Mouse (Mus musculus) limb, embryonic 15.5 days (tissue): ENCODE results near the gene Fam193b. TPM values are rescaled to one million over a fixed set of nuclear protein-coding genes. Genes with fewer than 3 reads are reported as not detected.

ENCODE experiments used
- microRNA-seq: library from miRNA; unstranded; fragments of <30 nt; microRNA quantifications from one replicate; pipeline ENCODE4, GENCODE M21; 2016
- polyA plus RNA-seq: library from polyadenylated mRNA; unstranded; fragments of >200 nt; fragmentation: Nextera tagmentation; extraction: Ambion mirVana; gene quantifications from 2 replicates; pipeline ENCODE4 v1.2.1, GENCODE M21; 2015

The Fam193b gene
- polyA plus RNA-seq, 1 experiment from 2014 or later = 35.4 TPM

Small RNA genes within 50 kb of the gene (microRNA-seq; reads per million reads assigned to microRNA genes)
- 0.82 reads per million for gene Mir6945

Other genes with a start within 250 kb of the Fam193b start
- gene Rab24, start 249.2 kb downstream of the Fam193b start, polyA plus RNA-seq = 110 and 119 TPM in 2 replicates
- gene Mxd3, start 241.3 kb downstream of the Fam193b start, polyA plus RNA-seq = 43.8 and 46.2 TPM in 2 replicates
- gene Lman2, start 208.3 kb downstream of the Fam193b start, polyA plus RNA-seq = 104 and 109 TPM in 2 replicates
- gene Rgs14, start 201.4 kb downstream of the Fam193b start, polyA plus RNA-seq = 1.4 and 2.4 TPM in 2 replicates
- 0.20 TPM in 1 of 2 replicates, not detected in the other for gene Slc34a1, start 172.9 kb downstream of the Fam193b start, polyA plus RNA-seq
- not detected in 2 replicates for gene Pfn3, start 155.9 kb downstream of the Fam193b start, polyA plus RNA-seq
- gene F12, start 144.3 kb downstream of the Fam193b start, polyA plus RNA-seq = 0.17 TPM in 1 of 2 replicates, not detected in the other
- 34.3 and 39.0 TPM in 2 replicates for gene Grk6, start 126.0 kb downstream of the Fam193b start, polyA plus RNA-seq
- 0.38 and 1.2 TPM in 2 replicates for gene Prr7, start 106.9 kb downstream of the Fam193b start, polyA plus RNA-seq
- gene Dbn1, start 83.0 kb downstream of the Fam193b start, polyA plus RNA-seq = 162 and 172 TPM in 2 replicates
- gene Pdlim7, start 57.4 kb downstream of the Fam193b start, polyA plus RNA-seq = 147 and 213 TPM in 2 replicates
- gene Dok3, start 41.8 kb downstream of the Fam193b start, polyA plus RNA-seq = 4.7 and 5.7 TPM in 2 replicates
- 56.1 and 56.7 TPM in 2 replicates for gene Ddx41, start 34.5 kb downstream of the Fam193b start, polyA plus RNA-seq
- gene Tmed9, start 2.6 kb upstream of the Fam193b start, polyA plus RNA-seq = 214 and 263 TPM in 2 replicates
- 34.0 TPM in 2 replicates for gene B4galt7, start 28.8 kb upstream of the Fam193b start, polyA plus RNA-seq
- gene Caml, start 51.9 kb upstream of the Fam193b start, polyA plus RNA-seq = 56.0 and 57.8 TPM in 2 replicates
- 30.7 and 33.4 TPM in 2 replicates for gene Ddx46, start 63.9 kb upstream of the Fam193b start, polyA plus RNA-seq
- 47.0 and 54.3 TPM in 2 replicates for gene B230219D22Rik, start 122.0 kb upstream of the Fam193b start, polyA plus RNA-seq
- 101 and 103 TPM in 2 replicates for gene Txndc15, start 143.5 kb upstream of the Fam193b start, polyA plus RNA-seq
- gene Pcbd2, start 156.2 kb upstream of the Fam193b start, polyA plus RNA-seq = 44.3 and 44.5 TPM in 2 replicates
- 0.22 TPM in 1 of 2 replicates, not detected in the other for gene Catsper3, start 213.4 kb upstream of the Fam193b start, polyA plus RNA-seq